Mouse (Mus musculus) lung, postnatal 14 days (tissue): ENCODE data around the gene Spata31d1c.

Experiments used
- DNase-seq: peaks from one replicate; pipeline ENCODE4 v3.0.0; 2021

Gene Spata31d1c

GRCm38 (mm10) chr13:65032758-65033157, at the start of gene Spata31d1c:
Spata31d1c (plus strand) TSS chr13:65033058.
- DNase-seq: no peak

GRCm38 (mm10) chr13:64988828-64989227, 44.0 kb upstream of the Spata31d1c start:
- DNase-seq: no peak

GRCm38 (mm10) chr13:65005414-65005813, 27.4 kb upstream of the Spata31d1c start:
- DNase-seq: no peak

- DNase-seq: no peak
Measured at GRCm38 (mm10) chr13:65006760-65007159, 26.1 kb upstream of the Spata31d1c start.

- DNase-seq: no peak
Measured at GRCm38 (mm10) chr13:65007971-65008370, 24.9 kb upstream of the Spata31d1c start.

- DNase-seq: no peak
Measured at GRCm38 (mm10) chr13:65011052-65011738, 21.7 kb upstream of the Spata31d1c start.

- peak; percentile 4 for DNase-seq
Measured at GRCm38 (mm10) chr13:65035057-65035456, 2.2 kb downstream of the Spata31d1c start.

GRCm38 (mm10) chr13:65052660-65053059, 19.8 kb downstream of the Spata31d1c start, which contains the start of gene Prss47:
Prss47 (minus strand) TSS chr13:65052760.
- DNase-seq: no peak

GRCm38 (mm10) chr13:65069969-65070368, 37.1 kb downstream of the Spata31d1c start:
- DNase-seq: no peak
